Mouse (Mus musculus): ENCODE measurements around the gene Lrrc17.
"Not testable (repeated sequence)": the region's sequence is repeated elsewhere in the genome, so short reads cannot be mapped to it uniquely, and the experiment has no call there.

Gene Lrrc17

DNA sequence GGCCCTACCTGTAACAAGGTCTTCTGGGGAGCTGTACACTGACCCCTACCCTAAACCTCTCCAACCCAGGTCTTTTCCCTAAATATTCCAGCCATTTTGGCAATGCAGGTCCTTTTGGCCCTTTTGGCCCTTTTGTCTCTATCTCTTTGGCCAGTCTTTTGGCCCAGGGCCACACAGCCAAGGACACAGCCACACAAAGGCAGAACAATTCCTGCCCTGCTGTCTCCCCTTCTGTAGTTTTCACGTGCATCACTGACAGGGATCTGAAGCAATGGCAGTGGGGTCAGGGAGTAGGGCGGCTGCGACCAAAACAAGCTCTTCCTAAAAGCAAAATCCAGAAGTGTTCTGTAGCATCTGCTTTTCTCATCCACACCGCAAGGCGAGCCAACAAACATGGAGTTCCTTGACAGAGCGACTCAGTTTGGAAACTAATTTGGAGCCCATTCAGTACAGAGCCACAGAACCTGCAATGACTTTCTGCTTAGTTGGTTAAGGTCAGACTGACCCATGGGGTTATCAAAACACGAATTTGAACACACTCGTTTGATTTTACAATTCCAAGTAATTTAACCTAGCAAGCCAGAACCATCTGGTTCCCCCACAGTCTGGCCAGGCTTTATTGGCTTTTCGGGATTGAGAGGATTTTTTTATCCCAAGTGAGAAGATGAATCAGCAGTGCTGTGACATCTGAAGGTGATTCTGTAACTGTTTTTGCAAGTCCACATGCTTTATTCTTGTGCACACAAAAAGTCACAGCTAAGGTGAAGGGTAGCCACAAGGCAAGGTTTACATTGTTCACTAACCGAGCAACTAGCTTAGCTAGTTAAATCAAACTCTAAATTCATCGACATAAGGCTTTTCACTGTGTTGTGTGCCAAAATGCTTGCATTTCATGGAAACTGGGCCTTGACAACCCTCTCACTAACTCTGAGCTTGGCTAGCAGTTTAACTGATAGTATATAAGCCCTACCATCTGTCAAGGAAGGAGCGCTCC is 65.2 kb downstream of the Lrrc17 start:
- DNase-seq (ENCODE audit: low read depth, low spot score), result no peak

DNA sequence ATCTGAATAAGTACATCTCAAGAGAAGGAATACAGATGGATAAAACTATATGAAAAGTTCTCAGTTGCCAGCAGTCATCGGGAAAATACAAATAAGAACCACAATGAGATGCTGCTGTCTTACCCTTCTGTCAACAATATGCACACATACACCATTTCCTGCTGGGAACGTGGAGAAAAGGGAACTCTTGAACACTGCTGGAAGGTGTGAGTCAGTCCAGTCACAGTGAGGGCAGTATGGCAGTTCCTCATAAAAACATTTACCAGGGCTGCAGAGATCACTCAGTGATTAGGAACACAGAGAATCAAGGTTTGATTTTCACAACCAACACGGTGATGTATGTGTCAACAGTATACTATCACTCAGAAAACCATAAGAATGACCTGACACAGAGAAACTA is 67.6 kb downstream of the Lrrc17 start:
- DNase-seq (ENCODE audit: low read depth, low spot score), result no peak

DNA sequence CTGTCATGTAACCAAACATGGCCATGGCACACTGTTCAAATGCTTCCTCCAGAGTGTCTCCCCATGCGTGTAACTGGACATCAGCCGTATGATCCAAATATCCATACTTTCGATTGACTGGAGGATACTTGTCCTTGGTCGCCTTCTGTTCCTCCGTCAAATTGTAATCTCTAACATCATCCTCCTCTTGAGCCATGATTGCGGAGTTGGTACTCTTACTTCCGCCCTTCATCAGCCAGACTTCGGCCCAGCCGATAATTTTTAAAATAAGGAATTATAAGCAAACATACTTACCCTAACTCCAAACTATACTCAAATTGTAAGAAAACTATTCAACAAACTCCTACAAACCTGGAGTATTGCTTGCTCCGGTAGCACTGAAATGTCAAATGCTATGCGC is 70.9 kb downstream of the Lrrc17 start:
- not testable (repeated sequence) for DNase-seq (ENCODE audit: low read depth, low spot score)

DNA sequence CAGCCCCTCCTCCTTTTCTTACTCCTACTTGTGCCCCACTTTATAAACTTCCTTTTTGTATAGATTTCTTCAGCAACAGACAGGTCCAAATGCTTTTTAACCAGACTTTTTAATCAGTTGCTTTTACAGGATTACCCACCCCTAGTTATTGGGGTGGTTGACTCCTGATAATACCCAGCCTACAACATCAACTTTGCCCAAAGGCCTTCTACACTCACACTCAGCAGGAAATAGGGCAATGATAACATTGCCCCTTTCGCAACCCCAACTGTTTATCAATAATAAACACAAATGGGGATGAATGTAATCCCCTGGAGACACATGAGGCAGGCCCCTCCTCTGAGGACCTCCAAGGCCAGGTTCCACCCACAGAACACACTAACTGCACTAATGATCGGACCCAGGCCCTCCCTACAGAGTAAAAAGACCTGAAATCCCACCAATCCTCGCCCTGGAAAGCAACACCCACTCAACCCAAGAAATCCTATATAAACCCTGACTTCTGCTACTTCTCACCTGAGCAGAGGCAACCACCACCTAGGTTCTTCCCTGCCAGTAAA is 73.2 kb downstream of the Lrrc17 start:
- no peak for DNase-seq (ENCODE audit: low read depth, low spot score)
